Mouse (Mus musculus): ENCODE data around the gene Scn11a. TPM values are rescaled to one million over a fixed set of nuclear protein-coding genes. Genes with fewer than 3 reads are reported as not detected.

Scn11a gene
- polyA plus RNA-seq, 1 experiment from 2014 or later = 0.28 TPM

- ATAC-seq (ENCODE audit: insufficient number of reproducible peaks, insufficient read depth, low FRiP score, low TSS enrichment, low read depth) = no peak
- WGBS = 39% methylated on average over 6 of the region's 6 CpGs
- H3K4me1 ChIP-seq (replicated peaks) = peaks cover 55% of the 10 kb centered on the region
- H3K9ac ChIP-seq (replicated peaks) = no peak overlapping the region
- 0 out of 2 replicates have a peak, but pooled peaks cover 4% of the 10 kb centered on the region for H3K27me3 ChIP-seq
- no peak overlapping the region for H3K4me3 ChIP-seq (replicated peaks)
- no peaks in the 10 kb centered on the region for H3K9me3 ChIP-seq
- H3K27ac ChIP-seq = peak overlapping the region; percentile 17; the same call in 1 of the 2 replicates
- H3K36me3 ChIP-seq = no peaks in the 10 kb centered on the region
- no peak overlapping the region for H3K4me2 ChIP-seq
These were observed 16.8 kb upstream of the Scn11a start for GRCm38 (mm10) chr9:119842091-119842490.

GRCm38 (mm10) chr9:119841159-119841558, 15.9 kb upstream of the Scn11a start:
- Histone ChIP-seq H3K9me3 (no peaks in the 10 kb centered on the region), H3K9ac (replicated peaks) (no peak overlapping the region), H3K4me2 (no peak overlapping the region), H3K27ac (no peak overlapping the region), H3K36me3 (no peaks in the 10 kb centered on the region), H3K4me3 (replicated peaks) (no peak overlapping the region), H3K4me1 (replicated peaks) (peaks cover 47% of the 10 kb centered on the region), H3K27me3 (peaks cover 3% of the 10 kb centered on the region; the same call in 1 of the 2 replicates)
- WGBS = 77% methylated on average over 6 of the region's 6 CpGs
- no peak for ATAC-seq (ENCODE audit: insufficient number of reproducible peaks, insufficient read depth, low FRiP score, low TSS enrichment, low read depth)

GRCm38 (mm10) chr9:119835581-119836125, 10.4 kb upstream of the Scn11a start:
- H3K9me3 ChIP-seq = no peaks in the 10 kb centered on the region
- ATAC-seq (ENCODE audit: insufficient number of reproducible peaks, insufficient read depth, low FRiP score, low TSS enrichment, low read depth) = no peak
- no peak overlapping the region for H3K4me2 ChIP-seq
- H3K9ac ChIP-seq (replicated peaks) = no peak overlapping the region
- H3K4me1 ChIP-seq (replicated peaks) = 0 out of 2 replicates have a peak, but pooled peaks cover 4% of the 10 kb centered on the region
- H3K27ac ChIP-seq = no peak overlapping the region
- WGBS = 43% methylated on average over 9 of the region's 9 CpGs
- no peaks in the 10 kb centered on the region for H3K36me3 ChIP-seq
- no peak overlapping the region for H3K4me3 ChIP-seq (replicated peaks)
- H3K27me3 ChIP-seq = peaks cover 3% of the 10 kb centered on the region; the same call in 1 of the 2 replicates

GRCm38 (mm10) chr9:119831001-119831400, 5.7 kb upstream of the Scn11a start:
- Histone ChIP-seq H3K27ac (no peak overlapping the region), H3K27me3 (no peaks in the 10 kb centered on the region), H3K36me3 (no peaks in the 10 kb centered on the region), H3K9ac (replicated peaks) (no peak overlapping the region), H3K4me3 (replicated peaks) (no peak overlapping the region), H3K4me1 (replicated peaks) (0 out of 2 replicates have a peak, but pooled peaks cover 3% of the 10 kb centered on the region), H3K9me3 (no peaks in the 10 kb centered on the region), H3K4me2 (no peak overlapping the region)
- WGBS = 89% methylated on average over 2 of the region's 2 CpGs
- no peak for ATAC-seq (ENCODE audit: insufficient number of reproducible peaks, insufficient read depth, low FRiP score, low TSS enrichment, low read depth)

- H3K27ac ChIP-seq = 0 out of 2 replicates have a peak overlapping the region, but pooled peaks have one; percentile 12
- H3K27me3 ChIP-seq = no peaks in the 10 kb centered on the region
- no peak for ATAC-seq (ENCODE audit: insufficient number of reproducible peaks, insufficient read depth, low FRiP score, low TSS enrichment, low read depth)
- H3K4me1 ChIP-seq (replicated peaks) = peaks cover 27% of the 10 kb centered on the region
- peak overlapping the region; percentile 15 for H3K4me2 ChIP-seq
- H3K9me3 ChIP-seq = no peaks in the 10 kb centered on the region
- no peak overlapping the region for H3K4me3 ChIP-seq (replicated peaks)
- H3K9ac ChIP-seq (replicated peaks) = no peak overlapping the region
- 39% methylated on average over 9 of the region's 9 CpGs for WGBS
- H3K36me3 ChIP-seq = no peaks in the 10 kb centered on the region
These were observed 1.5 kb downstream of the Scn11a start for GRCm38 (mm10) chr9:119823722-119824121.

- H3K4me3 ChIP-seq (replicated peaks) = no peak overlapping the region
- ATAC-seq (ENCODE audit: insufficient number of reproducible peaks, insufficient read depth, low FRiP score, low TSS enrichment, low read depth) = no peak
- no peaks in the 10 kb centered on the region for H3K36me3 ChIP-seq
- H3K9ac ChIP-seq (replicated peaks) = no peak overlapping the region
- H3K27me3 ChIP-seq = no peaks in the 10 kb centered on the region
- H3K9me3 ChIP-seq = peaks cover 4% of the 10 kb centered on the region; the same call in 1 of the 2 replicates
- WGBS = 92% methylated on average over 5 of the region's 5 CpGs
- H3K4me2 ChIP-seq = no peak overlapping the region
- H3K27ac ChIP-seq = no peak overlapping the region
- no peaks in the 10 kb centered on the region for H3K4me1 ChIP-seq (replicated peaks)
These were observed 11.6 kb downstream of the Scn11a start for GRCm38 (mm10) chr9:119813631-119814030.

GRCm38 (mm10) chr9:119806491-119806890, 18.8 kb downstream of the Scn11a start:
- no peak overlapping the region for H3K4me2 ChIP-seq
- WGBS = 65% methylated on average over 2 of the region's 2 CpGs
- peaks cover 21% of the 10 kb centered on the region for H3K4me1 ChIP-seq (replicated peaks)
- no peak overlapping the region for H3K9ac ChIP-seq (replicated peaks)
- no peaks in the 10 kb centered on the region for H3K9me3 ChIP-seq
- no peak overlapping the region for H3K27ac ChIP-seq
- H3K4me3 ChIP-seq (replicated peaks) = no peak overlapping the region
- H3K27me3 ChIP-seq = no peaks in the 10 kb centered on the region
- ATAC-seq (ENCODE audit: insufficient number of reproducible peaks, insufficient read depth, low FRiP score, low TSS enrichment, low read depth) = no peak
- H3K36me3 ChIP-seq = no peaks in the 10 kb centered on the region

GRCm38 (mm10) chr9:119804501-119804847, 20.8 kb downstream of the Scn11a start:
- H3K9ac ChIP-seq (replicated peaks) = no peak overlapping the region
- WGBS = 87% methylated on average over 11 of the region's 11 CpGs
- no peak for ATAC-seq (ENCODE audit: insufficient number of reproducible peaks, insufficient read depth, low FRiP score, low TSS enrichment, low read depth)

GRCm38 (mm10) chr9:119803845-119804500, 21.3 kb downstream of the Scn11a start:
- ATAC-seq (ENCODE audit: insufficient number of reproducible peaks, insufficient read depth, low FRiP score, low TSS enrichment, low read depth) = no peak
- no peak overlapping the region for H3K4me2 ChIP-seq
- no peak overlapping the region for H3K4me3 ChIP-seq (replicated peaks)
- 73% methylated on average over 15 of the region's 15 CpGs for WGBS
- no peak overlapping the region for H3K27ac ChIP-seq
- H3K9ac ChIP-seq (replicated peaks) = no peak overlapping the region
- no peaks in the 10 kb centered on the region for H3K27me3 ChIP-seq
- H3K36me3 ChIP-seq = no peaks in the 10 kb centered on the region
- peaks cover 25% of the 10 kb centered on the region for H3K4me1 ChIP-seq (replicated peaks)
- H3K9me3 ChIP-seq = no peaks in the 10 kb centered on the region

More at GRCm38 (mm10) chr9:119804501-119804847, 20.8 kb downstream of the Scn11a start:
- Histone ChIP-seq H3K4me3 (replicated peaks) (no peak overlapping the region), H3K36me3 (no peaks in the 10 kb centered on the region), H3K9me3 (no peaks in the 10 kb centered on the region), H3K4me1 (replicated peaks) (peaks cover 25% of the 10 kb centered on the region), H3K27ac (no peak overlapping the region), H3K27me3 (no peaks in the 10 kb centered on the region), H3K4me2 (no peak overlapping the region)

- WGBS = 64% methylated on average over 16 of the region's 16 CpGs
- Histone ChIP-seq H3K4me2 (no peak overlapping the region), H3K4me3 (replicated peaks) (no peak overlapping the region), H3K27me3 (no peaks in the 10 kb centered on the region), H3K9me3 (no peaks in the 10 kb centered on the region), H3K36me3 (no peaks in the 10 kb centered on the region), H3K27ac (no peak overlapping the region), H3K4me1 (replicated peaks) (peaks cover 25% of the 10 kb centered on the region), H3K9ac (replicated peaks) (no peak overlapping the region)
- no peak for ATAC-seq (ENCODE audit: insufficient number of reproducible peaks, insufficient read depth, low FRiP score, low TSS enrichment, low read depth)
These were observed 22.0 kb downstream of the Scn11a start for GRCm38 (mm10) chr9:119803169-119803827.

- Histone ChIP-seq H3K27ac (no peak overlapping the region), H3K9ac (replicated peaks) (no peak overlapping the region)
These were observed 23.8 kb downstream of the Scn11a start for GRCm38 (mm10) chr9:119801460-119801859.

More at GRCm38 (mm10) chr9:119801460-119801859, 23.8 kb downstream of the Scn11a start:
- Histone ChIP-seq H3K27me3 (no peaks in the 10 kb centered on the region), H3K4me3 (replicated peaks) (no peak overlapping the region), H3K36me3 (no peaks in the 10 kb centered on the region), H3K4me2 (no peak overlapping the region), H3K9me3 (no peaks in the 10 kb centered on the region), H3K4me1 (replicated peaks) (peaks cover 25% of the 10 kb centered on the region)
- WGBS = 62% methylated on average over 6 of the region's 6 CpGs
- no peak for ATAC-seq (ENCODE audit: insufficient number of reproducible peaks, insufficient read depth, low FRiP score, low TSS enrichment, low read depth)

Data from limb, embryonic 12.5 days (tissue).